Mouse (Mus musculus) embryonic facial prominence, embryonic 15.5 days (tissue): ENCODE data around the gene Ear1. TPM values are rescaled to one million over a fixed set of nuclear protein-coding genes. Genes with fewer than 3 reads are reported as not detected.
A peak's percentile ranks its signal among the peaks of the same experiment; 100 is the strongest.
"Not testable (repeated sequence)": the region's sequence is repeated elsewhere in the genome, so short reads cannot be mapped to it uniquely, and the experiment has no call there.

Experiments used
- ATAC-seq: fragments of 200-750 bp; cut with Nextera tagmentation; 2 replicates; pipeline ENCODE4 v1.8.0; 2017; ENCODE audit warnings: low read depth, moderate TSS enrichment; ENCODE audit not compliant: insufficient number of reproducible peaks, low FRiP score, low TSS enrichment
- H3K27ac ChIP-seq: fragments of 300-500 bp; sonication (generic); replicated peaks from 2 replicates; pipeline ENCODE4 v1.5.1; 2015; ENCODE audit warnings: mild to moderate bottlenecking, inconsistent platforms
- H3K27me3 ChIP-seq: fragments of 300-500 bp; sonication (generic); 2 replicates; pipeline ENCODE4 v1.6.1; 2015; ENCODE audit warnings: inconsistent platforms
- H3K36me3 ChIP-seq: fragments of 300-500 bp; sonication (generic); 2 replicates; pipeline ENCODE4 v1.6.1; 2015; ENCODE audit warnings: mild to moderate bottlenecking, inconsistent platforms
- H3K4me1 ChIP-seq: fragments of 300-500 bp; sonication (generic); 2 replicates; pipeline ENCODE4 v1.6.1; 2015; ENCODE audit warnings: inconsistent platforms
- H3K4me2 ChIP-seq: fragments of 300-500 bp; sonication (generic); replicated peaks from 2 replicates; pipeline ENCODE4 v1.6.1; 2015; ENCODE audit warnings: mild to moderate bottlenecking, inconsistent platforms
- H3K4me3 ChIP-seq: fragments of 300-500 bp; sonication (generic); replicated peaks from 2 replicates; pipeline ENCODE4 v1.5.1; 2015; ENCODE audit warnings: mild to moderate bottlenecking, inconsistent platforms
- H3K9ac ChIP-seq: fragments of 300-500 bp; sonication (generic); 2 replicates; pipeline ENCODE4 v1.6.1; 2015; ENCODE audit warnings: inconsistent platforms
- H3K9me3 ChIP-seq: fragments of 300-500 bp; sonication (generic); replicated peaks from 2 replicates; pipeline ENCODE4 v1.6.1; 2016; ENCODE audit warnings: inconsistent platforms
- WGBS: fragments of 180-500 bp; shearing (Covaris S2); methylation state at CpG from one replicate; pipeline ENCODE4 v1.1.7; 2015; 5-methylcytosine and 5-hydroxymethylcytosine counted together
- polyA plus RNA-seq: library from polyadenylated mRNA; unstranded; fragments of >200 nt; fragmentation: Nextera tagmentation; extraction: Ambion mirVana; gene quantifications from 2 replicates; pipeline ENCODE4 v1.2.1, GENCODE M21; 2015

The Ear1 gene
- 0.24 TPM in 1 of 2 replicates, not detected in the other for polyA plus RNA-seq

- not testable (repeated sequence) for H3K4me2 ChIP-seq, H3K9me3 ChIP-seq, H3K4me1 ChIP-seq, ATAC-seq, H3K4me3 ChIP-seq, H3K36me3 ChIP-seq, H3K27ac ChIP-seq, H3K9ac ChIP-seq, H3K27me3 ChIP-seq
- WGBS: 90% methylated on average over 3 of the region's 3 CpGs
These were observed at the start of gene Ear1 for GRCm38 (mm10) chr14:43875417-43875816. Gene Ear1 (minus strand): TSS chr14:43875517.

- Histone ChIP-seq H3K4me3 (peak within 1 kb of the TSS; percentile 55), H3K27ac (peak within 1 kb of the TSS; percentile 89), H3K4me2 (peak within 1 kb of the TSS; percentile 35)
- not testable (repeated sequence) for H3K9me3 ChIP-seq, H3K4me1 ChIP-seq, H3K27me3 ChIP-seq, H3K9ac ChIP-seq, H3K36me3 ChIP-seq
- 7% methylated on average over 10 of the region's 10 CpGs for WGBS
- ATAC-seq: peak; percentile 79; the same call in 1 of the 2 replicates
These were observed 49.5 kb upstream of the Ear1 start, which contains the start of gene Gm8113 for GRCm38 (mm10) chr14:43924688-43925403. Gene Gm8113 (plus strand): TSS chr14:43925390.

GRCm38 (mm10) chr14:43923459-43923858, 48.1 kb upstream of the Ear1 start, which contains the start of gene Ear10:
Gene Ear10 (minus strand): TSS chr14:43923559.
- not testable (repeated sequence) for H3K4me3 ChIP-seq, H3K27ac ChIP-seq, H3K36me3 ChIP-seq, H3K9ac ChIP-seq, H3K9me3 ChIP-seq, H3K4me1 ChIP-seq, H3K27me3 ChIP-seq, ATAC-seq, H3K4me2 ChIP-seq
- 84% methylated on average over 3 of the region's 3 CpGs for WGBS

- H3K4me2 ChIP-seq, H3K9me3 ChIP-seq, H3K27me3 ChIP-seq, ATAC-seq, H3K27ac ChIP-seq, H3K36me3 ChIP-seq, H3K9ac ChIP-seq, H3K4me3 ChIP-seq, H3K4me1 ChIP-seq: not testable (repeated sequence)
These were observed 42.9 kb upstream of the Ear1 start for GRCm38 (mm10) chr14:43918214-43918613.

GRCm38 (mm10) chr14:43898577-43898976, 23.3 kb upstream of the Ear1 start:
- H3K4me2 ChIP-seq, H3K27me3 ChIP-seq, H3K9ac ChIP-seq, H3K4me3 ChIP-seq, H3K36me3 ChIP-seq, H3K4me1 ChIP-seq, H3K9me3 ChIP-seq, ATAC-seq, H3K27ac ChIP-seq: not testable (repeated sequence)
- WGBS: 76% methylated on average over 3 of the region's 3 CpGs

- H3K4me2 ChIP-seq, H3K36me3 ChIP-seq, H3K4me3 ChIP-seq, H3K9ac ChIP-seq, H3K9me3 ChIP-seq, H3K4me1 ChIP-seq, H3K27ac ChIP-seq, ATAC-seq, H3K27me3 ChIP-seq: not testable (repeated sequence)
- WGBS: 33% methylated on average over 2 of the region's 2 CpGs
These were observed 20.0 kb upstream of the Ear1 start for GRCm38 (mm10) chr14:43895357-43895756.

GRCm38 (mm10) chr14:43891288-43891687, 16.0 kb upstream of the Ear1 start:
- not testable (repeated sequence) for ATAC-seq, H3K4me2 ChIP-seq, H3K4me1 ChIP-seq, H3K27ac ChIP-seq, H3K36me3 ChIP-seq, H3K4me3 ChIP-seq, H3K9ac ChIP-seq, H3K27me3 ChIP-seq, H3K9me3 ChIP-seq
- WGBS: 100% methylated on average over 1 of the region's 1 CpGs

- H3K36me3 ChIP-seq, H3K9me3 ChIP-seq, ATAC-seq, H3K4me1 ChIP-seq, H3K27ac ChIP-seq, H3K4me3 ChIP-seq, H3K9ac ChIP-seq, H3K4me2 ChIP-seq, H3K27me3 ChIP-seq: not testable (repeated sequence)
- 46% methylated on average over 1 of the region's 1 CpGs for WGBS
These were observed 10.9 kb upstream of the Ear1 start for GRCm38 (mm10) chr14:43886235-43886634.

- not testable (repeated sequence) for H3K4me2 ChIP-seq, H3K9ac ChIP-seq, H3K4me1 ChIP-seq, H3K9me3 ChIP-seq, H3K27me3 ChIP-seq, H3K27ac ChIP-seq, H3K4me3 ChIP-seq, ATAC-seq, H3K36me3 ChIP-seq
- WGBS: 77% methylated on average over 5 of the region's 5 CpGs
These were observed 4.7 kb upstream of the Ear1 start for GRCm38 (mm10) chr14:43879966-43880545.

GRCm38 (mm10) chr14:43877789-43878188, 2.5 kb upstream of the Ear1 start:
- H3K36me3 ChIP-seq, H3K4me3 ChIP-seq, H3K27me3 ChIP-seq, ATAC-seq, H3K27ac ChIP-seq, H3K4me1 ChIP-seq, H3K9ac ChIP-seq, H3K9me3 ChIP-seq, H3K4me2 ChIP-seq: not testable (repeated sequence)
- 59% methylated on average over 1 of the region's 2 CpGs for WGBS

GRCm38 (mm10) chr14:43874862-43875261, 455 bp downstream of the Ear1 start:
- not testable (repeated sequence) for H3K4me3 ChIP-seq, H3K27ac ChIP-seq, H3K4me1 ChIP-seq, H3K9me3 ChIP-seq, ATAC-seq, H3K36me3 ChIP-seq, H3K9ac ChIP-seq, H3K27me3 ChIP-seq, H3K4me2 ChIP-seq
- 89% methylated on average over 3 of the region's 3 CpGs for WGBS

- H3K4me3 ChIP-seq, H3K9me3 ChIP-seq, H3K4me2 ChIP-seq, H3K27me3 ChIP-seq, H3K9ac ChIP-seq, H3K4me1 ChIP-seq, H3K36me3 ChIP-seq, H3K27ac ChIP-seq, ATAC-seq: not testable (repeated sequence)
- WGBS: 37% methylated on average over 2 of the region's 2 CpGs
These were observed 14.8 kb downstream of the Ear1 start for GRCm38 (mm10) chr14:43860522-43860921.
